In genomic region chr5:130386418-130386817, GRCm38 (mm10) we compare ENCODE assay signal across 18 mouse cellular contexts. TPM values are rescaled to one million over a fixed set of nuclear protein-coding genes. Genes with fewer than 3 reads are reported as not detected.
"Had no signal": no experiment of that assay in that cellular context is flagged by ENCODE, and none has a peak within 500 bp of the region (broad histone marks: within the 10 kb centered on the region; RNA-seq: fewer than 3 reads in every experiment).

No protein-coding gene starts in this region.

- H3K9me3 ChIP-seq: kidney, embryonic 15.5 days; limb, embryonic 10.5 days; liver, embryonic 15.5 days had no signal

- H3K27me3 ChIP-seq: kidney, embryonic 15.5 days; liver, embryonic 15.5 days had no signal

- H3K4me3 ChIP-seq: kidney, embryonic 15.5 days; left cerebral cortex, adult 2 months; limb, embryonic 10.5 days; liver, embryonic 15.5 days had no signal

- H3K4me2 ChIP-seq: kidney, embryonic 15.5 days; liver, embryonic 11.5 days; liver, embryonic 15.5 days; midbrain, embryonic 11.5 days had no signal

- ATAC-seq: lung, postnatal 0 days; midbrain, embryonic 16.5 days had no signal

- DNase-seq: kidney, adult 18-20 months; kidney, postnatal 25 days; lung, adult 2 months; lung, postnatal 36 days; right cerebral cortex, postnatal 4 days; spleen, adult 18-20 months; thymus, adult 2 months; thymus, postnatal 25 days had no signal

- H3K9ac ChIP-seq: kidney, embryonic 15.5 days; liver, embryonic 15.5 days had no signal

- H3K4me1 ChIP-seq: liver, embryonic 15.5 days had no signal

- H3K36me3 ChIP-seq: kidney, embryonic 15.5 days; limb, embryonic 10.5 days; liver, embryonic 15.5 days had no signal

- H3K27ac ChIP-seq: kidney, embryonic 15.5 days; left cerebral cortex, adult 2 months; limb, embryonic 10.5 days; liver, embryonic 15.5 days had no signal

RNA-seq across cellular contexts. Expression of gene A330070K13Rik, which starts 2.0 kb away (rescaled TPM):
- polyA plus RNA-seq: kidney, embryonic 15.5 days; limb, embryonic 10.5 days; liver, embryonic 11.5 days; liver, embryonic 15.5 days; lung, adult 2 months; lung, postnatal 0 days; midbrain, embryonic 11.5 days; midbrain, embryonic 16.5 days; stomach, embryonic 14.5 days; thymus, adult 2 months; urinary bladder, adult 2 months had no signal

RNA-seq across cellular contexts. Expression of gene Caln1, which starts 17.2 kb away (rescaled TPM):
- polyA plus RNA-seq: liver, embryonic 11.5 days; liver, embryonic 15.5 days; lung, adult 2 months; lung, postnatal 0 days; stomach, embryonic 14.5 days had no signal
